Mouse (Mus musculus) adrenal gland, postnatal 36 days (tissue): ENCODE results near the gene Aifm2. TPM values are rescaled to one million over a fixed set of nuclear protein-coding genes. Genes with fewer than 3 reads are reported as not detected.
A peak's percentile ranks its signal among the peaks of the same experiment; 100 is the strongest.

ENCODE experiments used
- DNase-seq, 2 experiments: peaks; one replicate each; pipeline ENCODE4 v3.0.0; 2021; ENCODE audit warnings: mixed read lengths in 1 of 2
- microRNA-seq: library from miRNA; unstranded; fragments of <30 nt; microRNA quantifications from one replicate; pipeline ENCODE4 v1.2.0, GENCODE M21; 2021
- total RNA-seq, 2 experiments: library from RNA; stranded (reverse); gene quantifications; 2 replicates each; pipeline ENCODE4 v1.2.3; 2021

Aifm2 gene
- total RNA-seq, 2 experiments from 2014 or later, result 187 to 377 TPM

DNA sequence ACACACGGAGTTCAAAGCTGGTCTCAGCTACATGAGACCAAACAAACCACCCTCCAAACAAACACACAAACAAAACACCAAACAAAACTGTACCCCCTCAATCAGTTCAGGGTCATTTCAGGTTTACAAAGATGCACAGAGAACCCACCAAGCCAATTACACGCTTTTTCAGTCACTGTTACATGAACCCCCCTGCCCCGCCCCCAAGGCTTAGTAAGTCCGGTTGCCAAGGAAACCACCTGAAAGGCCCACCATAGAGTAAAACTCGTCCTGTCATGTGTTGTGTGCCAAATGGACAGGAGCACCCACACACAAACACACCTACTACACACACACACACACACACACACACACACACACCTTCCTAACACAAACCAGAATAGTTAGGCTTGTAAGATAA lies 50.5 kb downstream of the Aifm2 start:
- DNase-seq, result no peak

DNA sequence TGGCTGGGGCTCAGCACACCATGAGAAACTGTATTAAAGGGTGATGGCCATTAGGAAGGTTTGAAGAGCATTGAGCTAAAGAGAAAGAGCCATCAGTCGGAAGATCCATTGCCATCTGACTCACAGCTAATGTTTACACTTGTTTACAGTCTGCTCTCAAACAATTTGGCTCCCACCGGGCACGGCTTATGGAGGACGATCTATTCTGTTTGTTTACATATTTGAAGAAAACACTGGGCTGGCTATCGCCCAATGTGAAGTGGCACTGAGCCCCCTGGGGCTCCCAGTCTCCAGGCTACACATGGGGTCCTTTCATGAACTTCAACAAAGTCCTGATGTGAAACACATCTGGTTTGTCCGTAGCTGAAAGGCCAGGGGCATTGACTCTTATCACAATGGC lies 51.7 kb downstream of the Aifm2 start:
- no peak for DNase-seq

DNA sequence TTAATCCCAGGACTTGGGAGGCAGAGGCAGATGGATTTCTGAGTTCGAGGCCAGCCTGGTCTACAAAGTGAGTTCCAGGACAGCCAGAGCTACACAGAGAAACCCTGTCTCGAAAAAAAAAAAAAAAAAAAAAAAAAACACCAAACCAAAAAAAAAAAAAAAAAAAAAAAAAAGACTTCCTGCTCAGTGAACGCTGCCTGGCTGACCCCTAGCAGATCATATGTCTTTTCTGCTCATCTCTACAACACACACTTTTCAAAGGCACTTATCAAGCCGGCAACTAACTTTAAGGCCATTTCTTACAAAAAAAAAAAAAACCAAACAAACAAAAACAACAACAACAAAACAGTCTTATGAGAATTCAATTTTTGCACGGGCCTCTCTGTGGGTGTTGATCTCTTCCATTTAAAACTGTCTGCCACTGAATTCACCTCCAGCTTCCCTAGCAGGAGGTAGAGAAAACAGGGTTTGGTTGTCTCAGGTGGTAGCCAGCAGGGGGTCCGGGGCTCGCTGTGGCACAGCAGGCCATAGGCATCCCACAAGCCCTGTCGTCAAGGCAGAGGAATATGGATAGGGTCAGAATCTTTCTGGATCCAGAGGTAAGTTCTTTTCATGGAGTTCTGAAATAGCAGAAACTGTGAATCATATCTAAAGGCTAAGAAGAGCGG lies 66.5 kb downstream of the Aifm2 start:
- no peak for DNase-seq

DNA sequence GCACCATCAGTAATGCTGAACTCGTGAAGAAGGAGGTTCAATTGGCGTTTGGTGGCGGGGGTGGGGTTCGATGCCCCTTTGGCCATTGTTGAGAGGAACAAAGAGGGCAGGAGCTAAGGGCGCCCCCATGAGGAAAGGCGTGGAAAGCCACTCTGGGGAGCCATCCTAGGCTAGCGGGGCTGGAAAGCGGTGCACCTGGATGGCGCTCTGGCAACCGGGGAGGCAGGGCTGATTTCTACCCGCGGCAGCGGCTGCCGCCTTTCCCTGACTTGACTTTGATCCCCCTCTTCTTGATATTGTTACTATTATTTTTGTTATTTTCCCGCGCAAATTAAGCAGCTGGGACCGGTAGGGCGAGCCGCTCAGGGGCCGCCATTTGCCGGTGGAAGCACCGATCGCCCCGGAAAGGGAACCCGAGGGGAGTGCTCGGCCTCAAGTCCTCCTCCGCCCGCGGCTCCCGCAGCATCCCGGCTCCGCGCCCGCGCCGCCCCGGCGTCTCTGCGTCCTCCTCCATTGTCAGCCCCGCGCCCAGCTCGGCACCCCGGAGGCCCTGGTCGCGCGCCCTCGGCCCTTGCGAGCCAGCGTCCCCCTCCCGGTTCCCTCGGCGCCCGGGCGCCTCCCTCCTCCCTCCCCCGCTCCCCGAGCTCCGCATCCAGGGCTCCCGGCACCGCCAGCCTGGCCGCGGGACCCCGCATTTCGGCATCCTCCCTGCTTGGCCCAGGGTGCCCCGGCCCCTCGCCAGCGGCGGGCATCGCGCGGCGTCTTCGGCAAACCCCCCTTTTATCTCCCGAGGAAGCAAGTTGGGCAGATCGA lies 67.9 kb downstream of the Aifm2 start:
- peak; percentile 73 to 81 for DNase-seq

DNA sequence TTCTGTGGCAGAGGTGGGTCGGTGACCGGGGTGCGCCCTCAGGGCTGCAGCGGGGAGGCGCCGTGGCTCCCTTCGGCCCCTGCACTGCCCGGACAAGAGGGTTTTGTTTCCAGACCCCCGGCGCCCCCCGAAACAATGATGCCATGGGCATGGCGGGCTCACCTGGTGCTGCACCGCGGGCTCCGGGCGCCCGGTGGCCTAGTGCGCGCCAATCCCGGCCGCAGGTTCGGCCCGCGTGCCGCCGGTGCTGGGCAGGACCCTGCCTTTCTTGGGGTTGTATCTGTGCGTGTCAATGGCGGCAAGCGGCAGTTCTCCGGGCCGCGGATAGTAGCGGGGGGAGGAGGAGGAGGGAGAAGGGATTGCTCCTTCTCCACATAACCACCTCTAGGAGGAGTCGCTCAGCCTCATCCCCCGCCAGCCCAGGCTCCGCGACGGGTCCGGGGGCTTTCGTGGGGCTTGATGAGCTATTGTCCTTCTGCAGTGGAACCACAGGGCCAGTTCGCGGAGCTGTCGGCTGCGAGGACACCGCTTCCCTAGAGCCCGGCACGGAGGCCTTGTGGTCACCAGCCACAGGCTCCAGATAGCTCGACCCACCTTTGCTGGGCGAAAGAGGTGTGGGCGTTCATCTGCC lies 68.7 kb downstream of the Aifm2 start, which contains the start of gene H2afy2:
Gene H2afy2 (minus strand): TSS at position 527 of the 631 bp plus-strand sequence.
- peak; percentile 73 to 78 for DNase-seq

DNA sequence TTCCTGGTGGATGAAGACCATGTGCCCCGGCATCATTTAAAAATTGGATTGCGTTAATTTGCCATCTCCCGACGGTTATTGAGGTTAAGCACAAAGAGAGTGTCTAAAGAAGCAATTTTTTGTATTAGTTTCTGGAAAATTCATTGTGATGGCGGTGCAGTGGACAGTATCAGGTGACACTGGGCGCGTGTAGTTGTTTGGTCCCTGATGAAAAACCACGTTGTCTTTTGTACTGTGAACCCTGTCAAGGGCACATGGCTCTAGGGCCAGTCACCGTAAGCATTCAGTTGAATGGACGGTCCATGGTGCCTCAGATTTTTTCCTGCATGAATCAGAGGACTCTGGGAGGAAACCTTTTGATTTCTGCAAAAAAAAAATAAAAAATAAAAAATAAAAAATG lies 69.4 kb downstream of the Aifm2 start:
- peak in 1 of 2 experiments; percentile 13 for DNase-seq

DNA sequence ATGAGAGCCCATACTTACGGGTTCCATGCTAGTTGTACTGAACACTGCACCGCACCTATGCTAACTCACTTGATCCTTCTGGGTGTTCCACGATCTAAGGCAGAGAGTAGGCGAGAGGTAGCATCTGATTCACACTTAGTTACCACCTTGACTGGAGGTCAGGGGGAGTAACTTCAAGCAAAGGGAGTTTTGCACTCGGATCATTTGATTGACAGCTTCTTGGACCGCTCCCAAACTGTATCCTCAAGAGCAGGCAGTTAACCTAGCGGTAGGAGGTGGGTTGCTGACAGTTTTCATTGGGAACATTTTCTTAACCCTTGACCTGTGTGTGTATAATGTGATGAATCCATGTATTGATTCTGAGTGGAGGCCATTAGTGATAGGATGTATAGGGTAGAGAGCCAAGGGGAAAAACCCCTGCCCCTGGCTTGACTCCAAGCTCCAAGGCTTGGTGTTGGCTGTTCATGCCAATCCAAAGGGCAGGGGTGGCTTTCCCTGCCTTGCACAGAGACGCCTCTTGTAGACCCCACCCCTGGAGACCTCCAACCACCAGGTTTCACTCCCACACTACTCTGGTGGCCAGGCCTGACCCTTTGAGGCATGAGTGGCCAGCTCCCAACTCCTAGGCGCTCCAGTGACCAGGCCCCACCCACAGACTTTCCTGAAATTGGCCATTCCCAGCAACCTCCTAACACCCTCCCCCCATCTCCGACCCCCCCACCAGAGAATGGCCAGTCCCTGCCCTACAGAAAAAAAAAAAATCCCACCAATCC lies 72.7 kb downstream of the Aifm2 start:
- no peak for DNase-seq

DNA sequence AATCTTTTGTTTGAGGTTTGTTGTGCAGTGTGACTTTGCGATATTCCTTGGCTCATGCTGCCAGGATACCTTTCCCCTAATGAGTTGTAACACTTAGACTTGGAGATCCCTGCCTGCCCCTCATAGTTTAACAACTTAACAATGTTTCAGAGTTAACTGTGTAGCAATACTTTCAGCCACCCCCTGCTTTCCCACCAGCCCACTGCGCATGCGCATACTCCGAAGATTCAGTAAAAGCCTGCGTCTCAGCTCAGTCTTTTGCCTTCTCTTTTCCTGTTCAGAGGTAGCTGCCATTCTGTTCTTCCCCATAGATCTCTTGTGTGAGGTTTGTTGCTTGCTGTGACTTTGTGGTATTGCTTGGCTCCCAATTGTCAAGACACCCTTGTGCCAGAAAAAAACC lies 73.4 kb downstream of the Aifm2 start:
- no peak for DNase-seq

Small RNA genes lying within 50 kb of the gene (microRNA-seq; reads per million reads assigned to microRNA genes)
- gene Mir5108, result not detected

Other genes starting within 250 kb of the Aifm2 start
- gene Lrrc20, start 239.5 kb upstream of the Aifm2 start, total RNA-seq, result 10 to 100 TPM; 15.1 to 24.4 TPM
- gene Npffr1, start 119.8 kb upstream of the Aifm2 start, total RNA-seq, result under 1 TPM; 0.26 to 0.33 TPM
- gene Ppa1, start 66.7 kb upstream of the Aifm2 start, total RNA-seq, result 100 to 1,000 TPM; 133 to 148 TPM
- gene Sar1a, start 35.0 kb upstream of the Aifm2 start, total RNA-seq, result 100 to 1,000 TPM; 198 to 208 TPM
- gene Tysnd1, start 19.7 kb upstream of the Aifm2 start, total RNA-seq, result 100 to 1,000 TPM in 1 of 2 experiments, 10 to 100 TPM in 1; 66.4 to 113 TPM
- gene H2afy2, start 68.9 kb downstream of the Aifm2 start, total RNA-seq, result 1 to 10 TPM; 9.1 to 9.4 TPM